Mouse (Mus musculus) lung, embryonic 15.5 days (tissue): ENCODE measurements around the gene Adra1b. TPM values are rescaled to one million over a fixed set of nuclear protein-coding genes. Genes with fewer than 3 reads are reported as not detected.
A peak's percentile ranks its signal among the peaks of the same experiment; 100 is the strongest.

ENCODE experiments used
- ATAC-seq: fragments of 200-750 bp; cut with Nextera tagmentation; 2 replicates; pipeline ENCODE4 v1.8.0; 2017; ENCODE audit warnings: moderate number of reproducible peaks, borderline replicate concordance; ENCODE audit not compliant: low FRiP score, low TSS enrichment; ENCODE audit errors: extremely low read depth
- H3K27ac ChIP-seq: fragments of 300-500 bp; sonication (generic); 2 replicates; pipeline ENCODE4 v1.5.1; 2015; ENCODE audit warnings: moderate library complexity, mild to moderate bottlenecking, inconsistent platforms
- H3K27me3 ChIP-seq: fragments of 300-500 bp; sonication (generic); 2 replicates; pipeline ENCODE4 v1.6.1; 2015; ENCODE audit warnings: inconsistent platforms
- H3K36me3 ChIP-seq: fragments of 300-500 bp; sonication (generic); 2 replicates; pipeline ENCODE4 v1.6.1; 2015; ENCODE audit warnings: inconsistent platforms
- H3K4me1 ChIP-seq: fragments of 300-500 bp; sonication (generic); 2 replicates; pipeline ENCODE4 v1.6.1; 2015; ENCODE audit warnings: inconsistent platforms
- H3K4me2 ChIP-seq: fragments of 300-500 bp; sonication (generic); 2 replicates; pipeline ENCODE4 v1.6.1; 2015; ENCODE audit warnings: inconsistent platforms, mild to moderate bottlenecking, moderate library complexity
- H3K4me3 ChIP-seq: fragments of 300-500 bp; sonication (generic); 2 replicates; pipeline ENCODE4 v1.5.1; 2015; ENCODE audit warnings: mild to moderate bottlenecking, inconsistent platforms
- H3K9ac ChIP-seq: fragments of 300-500 bp; sonication (generic); 2 replicates; pipeline ENCODE4 v1.6.1; 2015; ENCODE audit warnings: inconsistent platforms
- H3K9me3 ChIP-seq: fragments of 300-500 bp; sonication (generic); 2 replicates; pipeline ENCODE4 v1.6.1; 2016; ENCODE audit warnings: inconsistent platforms
- WGBS: fragments of 180-500 bp; shearing (Covaris S2); methylation state at CpG from one replicate; pipeline ENCODE4 v1.1.7; 2015; 5-methylcytosine and 5-hydroxymethylcytosine counted together
- polyA plus RNA-seq: library from polyadenylated mRNA; unstranded; fragments of >200 nt; fragmentation: Nextera tagmentation; extraction: Ambion mirVana; gene quantifications from 2 replicates; pipeline ENCODE4 v1.2.1, GENCODE M21; 2015

The Adra1b gene
- polyA plus RNA-seq, 1 experiment from 2014 or later, result 4.3 TPM

DNA sequence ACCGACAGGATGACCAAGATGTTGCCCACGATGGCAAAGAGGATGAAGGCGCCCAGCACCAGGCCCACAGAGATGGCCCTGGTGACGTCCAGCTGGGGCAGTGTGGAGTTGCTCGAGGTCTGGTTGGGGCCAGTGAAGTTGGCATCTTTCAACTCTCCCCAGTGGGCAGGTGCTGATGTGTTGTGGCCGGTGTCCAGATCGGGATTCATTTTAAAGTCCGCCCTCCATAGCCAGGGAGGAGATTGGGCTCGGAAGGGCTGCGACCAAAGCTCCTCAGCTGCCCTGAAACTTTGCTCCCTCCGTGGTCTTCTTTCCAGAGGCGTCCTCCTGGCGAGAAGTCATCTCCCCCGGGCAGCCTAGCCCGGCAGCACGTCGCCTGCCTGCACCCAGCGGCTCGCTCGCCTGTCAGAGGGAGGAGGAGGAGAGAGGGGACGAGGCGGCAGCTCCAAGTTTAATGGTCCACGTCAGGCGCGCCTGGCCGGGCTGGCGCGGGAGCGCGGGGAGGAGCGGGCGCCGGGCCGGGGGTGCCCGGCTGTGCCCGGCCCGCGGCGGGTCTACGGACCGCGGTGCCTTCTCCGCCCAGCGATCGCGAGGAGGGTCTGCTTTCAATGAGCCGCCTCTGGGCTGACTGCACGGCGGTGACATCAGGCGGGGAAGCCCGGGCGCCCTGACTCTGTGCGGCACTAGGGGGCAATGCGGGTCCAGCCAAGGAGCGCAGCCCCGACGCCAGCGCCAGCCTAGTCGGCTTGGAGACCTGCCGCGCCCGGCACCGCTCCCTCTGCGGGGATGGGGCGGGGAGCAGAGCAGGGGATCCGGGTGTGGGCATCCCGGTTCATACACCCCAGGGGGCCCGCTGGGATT, 64.9 kb downstream of the Adra1b start:
- H3K4me2 ChIP-seq, result peak overlapping the region; percentile 82
- H3K27ac ChIP-seq, result no peak overlapping the region
- H3K36me3 ChIP-seq, result no peaks in the 10 kb centered on the region
- peak; percentile 92 for ATAC-seq
- 0 out of 2 replicates have a peak, but pooled peaks cover 11% of the 10 kb centered on the region for H3K4me1 ChIP-seq
- peak overlapping the region; percentile 55 for H3K4me3 ChIP-seq
- peaks cover 25% of the 10 kb centered on the region for H3K27me3 ChIP-seq
- no peaks in the 10 kb centered on the region for H3K9me3 ChIP-seq
- peak overlapping the region; percentile 45 for H3K9ac ChIP-seq
- WGBS, result 5% methylated on average over 65 of the region's 68 CpGs

DNA sequence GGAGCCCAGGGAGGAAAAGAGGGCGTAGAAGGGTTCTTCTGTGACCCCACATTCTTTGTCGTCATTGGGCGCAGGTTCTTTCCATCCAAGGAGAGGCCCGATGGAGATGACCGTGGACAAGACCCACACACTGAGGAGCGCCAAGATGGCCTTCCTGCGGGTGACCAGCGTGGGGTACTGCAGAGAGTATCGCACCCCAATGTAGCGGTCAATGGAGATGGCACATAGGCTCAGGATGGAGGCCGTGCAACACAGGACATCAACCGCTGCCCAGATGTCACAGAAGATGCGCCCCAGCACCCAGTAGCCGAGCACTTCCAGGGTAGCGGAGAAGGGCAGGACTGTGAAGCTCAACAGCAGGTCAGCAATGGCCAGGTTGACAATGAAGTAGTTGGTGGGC, 65.6 kb downstream of the Adra1b start:
- Histone ChIP-seq H3K4me3 (peak overlapping the region; percentile 55), H3K27ac (no peak overlapping the region), H3K9ac (no peak overlapping the region), H3K27me3 (peaks cover 25% of the 10 kb centered on the region), H3K9me3 (no peaks in the 10 kb centered on the region), H3K4me2 (peak overlapping the region; percentile 82), H3K36me3 (no peaks in the 10 kb centered on the region), H3K4me1 (0 out of 2 replicates have a peak, but pooled peaks cover 11% of the 10 kb centered on the region)
- 0 out of 2 replicates have a peak, but pooled peaks have one; percentile 5 for ATAC-seq
- WGBS, result 93% methylated on average over 15 of the region's 15 CpGs

DNA sequence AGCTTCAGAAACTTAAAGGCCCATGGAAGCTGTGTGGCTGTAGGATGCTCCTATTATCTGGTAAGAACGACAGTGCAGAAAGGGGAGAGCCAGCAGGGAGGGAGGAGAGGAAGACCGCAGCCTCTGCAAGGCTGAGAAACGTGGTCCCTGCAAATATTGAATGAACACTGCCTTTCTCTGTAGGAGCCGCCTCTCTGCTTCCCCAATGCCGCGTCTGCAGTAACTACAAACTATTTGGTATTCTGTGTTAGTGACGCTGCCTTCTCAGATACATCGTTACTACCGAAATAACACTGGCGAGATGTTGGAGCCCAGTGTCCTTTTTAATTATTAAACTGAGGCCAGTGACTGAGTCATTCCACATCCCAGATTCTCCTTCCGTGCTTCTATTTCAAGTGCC, 66.5 kb downstream of the Adra1b start:
- WGBS, result 30% methylated on average over 11 of the region's 11 CpGs
- peaks cover 25% of the 10 kb centered on the region for H3K27me3 ChIP-seq
- H3K9me3 ChIP-seq, result no peaks in the 10 kb centered on the region
- peak overlapping the region; percentile 82 for H3K4me2 ChIP-seq
- no peaks in the 10 kb centered on the region for H3K36me3 ChIP-seq
- no peak overlapping the region for H3K27ac ChIP-seq
- peak overlapping the region; percentile 23 for H3K4me3 ChIP-seq
- ATAC-seq, result no peak
- H3K9ac ChIP-seq, result no peak overlapping the region
- H3K4me1 ChIP-seq, result 0 out of 2 replicates have a peak, but pooled peaks cover 11% of the 10 kb centered on the region

DNA sequence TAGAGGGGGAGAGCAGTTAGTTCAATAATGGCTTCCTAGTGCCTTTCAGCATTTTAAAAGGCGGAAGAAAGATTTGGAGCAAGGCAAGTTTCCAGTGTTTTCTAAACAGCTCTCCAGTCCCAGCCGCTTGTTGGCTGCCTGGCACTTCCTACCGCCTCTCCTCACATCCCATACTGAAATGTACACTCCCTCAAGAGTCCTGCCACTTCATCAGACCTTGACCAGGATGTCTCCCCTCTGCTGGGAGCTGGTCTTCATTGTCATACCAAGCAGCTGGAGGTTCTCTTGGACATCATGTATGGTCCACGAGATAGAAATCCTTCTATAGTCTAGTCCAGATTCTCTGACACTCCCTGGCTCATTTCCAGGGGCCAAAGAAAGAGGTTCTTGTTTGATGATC, 69.5 kb downstream of the Adra1b start:
- Histone ChIP-seq H3K4me3 (no peak overlapping the region), H3K4me1 (0 out of 2 replicates have a peak, but pooled peaks cover 11% of the 10 kb centered on the region), H3K9ac (no peak overlapping the region), H3K9me3 (no peaks in the 10 kb centered on the region), H3K36me3 (no peaks in the 10 kb centered on the region), H3K4me2 (no peak overlapping the region), H3K27me3 (peaks cover 14% of the 10 kb centered on the region), H3K27ac (no peak overlapping the region)
- WGBS, result 39% methylated on average over 4 of the region's 4 CpGs
- peak; percentile 32; the same call in 1 of the 2 replicates for ATAC-seq

DNA sequence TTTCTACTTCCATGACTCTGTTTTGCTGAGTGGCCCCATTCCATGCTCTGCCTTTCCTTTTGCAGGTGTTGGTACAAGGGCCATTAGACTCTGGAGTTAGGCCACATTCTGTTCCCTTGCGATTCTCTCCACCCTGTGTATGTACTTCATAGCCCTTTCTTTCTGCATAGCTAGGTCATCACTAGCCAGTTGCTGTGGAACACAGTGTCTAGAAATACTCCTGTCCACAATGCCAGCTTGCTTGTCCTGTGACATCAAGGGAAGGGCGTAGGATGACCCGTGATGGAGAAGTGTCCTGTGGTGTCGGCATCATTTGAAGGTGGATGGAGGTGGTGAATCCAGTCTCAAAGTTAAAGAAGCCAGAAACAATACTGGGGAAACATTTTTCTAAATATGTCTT, 74.2 kb downstream of the Adra1b start:
- no peak for ATAC-seq
- Histone ChIP-seq H3K4me2 (no peak overlapping the region), H3K9ac (no peak overlapping the region), H3K4me3 (no peak overlapping the region), H3K9me3 (no peaks in the 10 kb centered on the region), H3K27me3 (no peaks in the 10 kb centered on the region), H3K36me3 (no peaks in the 10 kb centered on the region), H3K27ac (no peak overlapping the region), H3K4me1 (peaks cover 2% of the 10 kb centered on the region; the same call in 1 of the 2 replicates)
- 92% methylated on average over 4 of the region's 4 CpGs for WGBS

DNA sequence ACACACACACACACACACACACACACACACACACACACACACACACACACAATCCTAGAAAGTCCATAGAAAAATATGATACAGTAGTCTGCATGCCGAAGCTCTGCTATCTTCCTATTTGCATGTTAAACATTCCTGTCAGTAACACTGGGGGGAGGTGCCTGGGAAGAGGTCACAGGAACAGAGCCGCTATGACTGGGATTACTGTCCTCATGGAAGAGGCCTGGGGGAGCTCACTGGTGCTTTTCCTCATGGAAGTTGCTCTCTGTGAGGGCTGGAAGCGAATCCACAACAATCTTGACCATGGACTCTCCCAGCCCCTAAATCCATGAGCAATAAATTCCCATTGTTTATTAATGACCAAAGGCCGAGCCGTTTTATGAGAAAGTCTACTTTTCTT, 77.7 kb downstream of the Adra1b start:
- ATAC-seq, result no peak
- H3K4me1 ChIP-seq, result peaks cover 4% of the 10 kb centered on the region; the same call in 1 of the 2 replicates
- H3K27ac ChIP-seq, result no peak overlapping the region
- H3K4me3 ChIP-seq, result no peak overlapping the region
- no peak overlapping the region for H3K9ac ChIP-seq
- no peaks in the 10 kb centered on the region for H3K36me3 ChIP-seq
- no peak overlapping the region for H3K4me2 ChIP-seq
- no peaks in the 10 kb centered on the region for H3K27me3 ChIP-seq
- H3K9me3 ChIP-seq, result no peaks in the 10 kb centered on the region
- WGBS, result 36% methylated on average over 5 of the region's 5 CpGs

DNA sequence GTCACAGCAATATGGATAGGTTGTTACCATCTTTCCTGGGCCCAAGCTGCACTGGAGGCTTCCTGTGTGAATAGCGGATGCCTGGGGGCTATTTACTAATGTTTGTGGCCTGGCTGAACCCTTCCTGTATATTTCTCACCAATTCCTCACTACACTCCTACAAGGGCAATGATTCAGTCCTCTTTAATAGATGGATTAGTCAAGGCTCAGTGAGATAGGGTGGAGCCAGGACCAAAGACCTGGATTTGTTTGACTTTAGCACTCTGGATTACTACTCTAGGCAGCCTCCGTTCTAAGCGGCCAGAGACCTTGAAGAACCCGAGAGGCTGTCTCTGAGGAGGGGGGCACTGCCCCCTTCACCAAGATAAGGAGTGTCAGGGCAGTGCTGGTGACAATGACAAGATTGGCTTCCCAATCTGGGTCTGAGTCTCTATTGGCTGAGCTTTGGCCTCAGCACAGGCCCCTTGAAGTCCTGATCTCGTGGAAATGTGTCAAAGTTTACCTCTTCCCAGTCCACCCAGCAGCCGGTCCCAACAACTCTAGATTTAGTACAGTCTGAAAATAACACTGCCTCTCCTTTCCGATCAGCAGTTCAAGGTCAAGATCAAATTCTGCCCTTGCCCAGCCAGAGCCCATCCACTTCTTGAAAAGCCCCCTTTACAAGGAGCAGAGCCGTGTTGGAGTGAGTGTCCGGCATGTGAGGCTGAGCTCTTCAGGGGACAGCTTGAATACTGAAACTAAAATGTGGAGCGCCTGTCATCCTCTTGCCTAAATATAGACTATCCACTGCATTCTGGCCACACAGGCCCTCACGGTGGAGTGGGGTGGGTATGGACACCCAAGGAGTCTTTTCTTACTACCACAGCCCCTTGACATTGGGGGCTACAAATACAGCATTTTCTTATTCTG, 80.2 kb downstream of the Adra1b start:
- H3K27me3 ChIP-seq, result no peaks in the 10 kb centered on the region
- no peak for ATAC-seq
- H3K27ac ChIP-seq, result no peak overlapping the region
- H3K4me1 ChIP-seq, result peaks cover 4% of the 10 kb centered on the region; the same call in 1 of the 2 replicates
- 48% methylated on average over 11 of the region's 11 CpGs for WGBS
- H3K9ac ChIP-seq, result no peak overlapping the region
- no peaks in the 10 kb centered on the region for H3K36me3 ChIP-seq
- no peak overlapping the region for H3K4me2 ChIP-seq
- H3K9me3 ChIP-seq, result no peaks in the 10 kb centered on the region
- no peak overlapping the region for H3K4me3 ChIP-seq

DNA sequence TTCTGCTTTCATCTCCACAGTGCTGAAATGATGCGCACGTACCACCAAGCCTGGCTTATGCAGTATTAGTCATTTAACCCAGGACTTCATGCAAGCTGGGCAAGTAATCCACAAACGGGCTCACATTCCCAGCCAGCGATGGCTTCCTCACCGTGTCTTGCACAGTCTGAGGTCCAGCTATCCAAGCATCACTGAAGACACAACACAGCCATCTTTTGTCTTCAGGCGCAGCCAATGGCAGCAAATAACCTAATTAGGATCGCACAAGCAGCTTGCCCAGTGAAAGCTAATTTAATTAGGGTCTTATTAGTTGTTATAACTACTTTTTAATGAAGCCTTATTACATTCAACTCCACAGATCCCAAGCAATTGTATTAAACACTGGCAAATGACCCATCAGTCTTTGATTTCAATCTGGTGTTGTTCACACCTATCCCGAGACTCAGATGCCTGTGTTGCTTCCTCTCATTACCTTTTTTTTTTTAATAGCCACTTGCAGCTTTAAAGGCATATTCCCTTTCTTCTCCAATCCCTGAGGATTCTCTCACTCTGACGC, 83.6 kb downstream of the Adra1b start:
- no peak overlapping the region for H3K4me3 ChIP-seq
- H3K4me2 ChIP-seq, result no peak overlapping the region
- no peak overlapping the region for H3K9ac ChIP-seq
- 71% methylated on average over 9 of the region's 9 CpGs for WGBS
- no peaks in the 10 kb centered on the region for H3K27me3 ChIP-seq
- H3K27ac ChIP-seq, result no peak overlapping the region
- peaks cover 4% of the 10 kb centered on the region; the same call in 1 of the 2 replicates for H3K4me1 ChIP-seq
- ATAC-seq, result no peak
- no peaks in the 10 kb centered on the region for H3K9me3 ChIP-seq
- no peaks in the 10 kb centered on the region for H3K36me3 ChIP-seq

DNA sequence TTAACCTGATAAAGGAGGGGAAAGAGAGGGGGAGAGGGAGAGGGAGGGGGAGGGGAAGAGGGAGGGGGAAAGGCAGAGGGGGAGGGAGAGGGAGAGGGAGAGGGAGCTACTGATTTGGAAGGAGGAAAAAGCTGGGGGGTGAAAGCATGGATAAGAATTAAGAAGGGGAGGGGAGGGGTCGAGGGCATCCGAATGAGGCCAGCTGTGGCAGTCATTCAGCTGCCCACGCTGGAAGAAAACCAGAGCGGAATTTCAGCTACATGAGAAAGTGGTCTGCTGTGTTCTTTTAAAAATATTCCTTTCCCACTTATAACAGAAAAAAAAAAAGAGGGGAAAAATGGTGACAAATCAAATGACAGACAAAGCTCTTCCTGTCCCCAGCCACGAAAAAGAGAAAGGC, 88.5 kb downstream of the Adra1b start:
- Histone ChIP-seq H3K4me1 (0 out of 2 replicates have a peak, but pooled peaks cover 2% of the 10 kb centered on the region), H3K27me3 (no peaks in the 10 kb centered on the region), H3K4me2 (no peak overlapping the region), H3K9ac (no peak overlapping the region), H3K27ac (no peak overlapping the region), H3K36me3 (no peaks in the 10 kb centered on the region), H3K9me3 (no peaks in the 10 kb centered on the region), H3K4me3 (no peak overlapping the region)
- 60% methylated on average over 5 of the region's 5 CpGs for WGBS
- ATAC-seq, result no peak

DNA sequence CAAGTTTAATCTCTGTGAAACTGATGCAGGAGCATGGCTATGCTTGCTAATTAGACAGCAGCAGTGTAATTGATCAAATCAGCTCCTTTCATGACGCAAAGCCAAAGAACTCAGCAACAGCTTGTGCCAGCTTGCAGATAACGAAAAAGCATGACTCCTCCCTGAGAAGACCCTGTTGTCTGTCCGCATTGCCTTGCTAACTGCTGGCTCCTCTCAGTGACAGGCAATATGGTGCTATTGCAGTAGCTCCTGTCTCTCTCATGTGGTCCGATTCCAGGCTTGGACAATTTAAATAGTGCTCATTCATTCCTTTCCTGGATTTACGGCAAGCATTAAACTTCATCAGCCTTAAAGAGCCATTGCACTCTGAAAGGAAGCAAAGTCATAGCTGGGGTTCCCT, 93.3 kb downstream of the Adra1b start:
- H3K4me1 ChIP-seq, result 0 out of 2 replicates have a peak, but pooled peaks cover 2% of the 10 kb centered on the region
- no peak for ATAC-seq
- 50% methylated on average over 5 of the region's 5 CpGs for WGBS

DNA sequence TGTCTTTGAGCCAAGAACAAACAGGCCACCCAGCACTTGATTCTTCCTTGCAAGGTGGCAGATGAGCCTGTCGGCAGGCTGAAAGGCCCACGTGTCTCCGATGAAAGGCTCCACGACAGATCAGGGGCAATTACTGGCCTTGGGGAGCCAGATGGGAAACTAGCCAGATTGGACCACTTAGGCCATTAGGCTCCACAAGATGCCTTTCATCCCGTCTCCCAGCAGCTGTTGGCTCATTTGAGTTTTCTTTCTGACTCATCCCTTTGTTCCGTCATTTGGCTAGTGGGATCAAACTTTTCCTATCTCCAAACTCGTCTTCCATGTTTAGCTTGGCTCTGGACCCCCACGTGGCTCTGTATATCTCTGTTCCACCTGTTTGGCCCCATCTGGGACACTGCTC, 105.0 kb downstream of the Adra1b start:
- H3K27ac ChIP-seq, result no peak overlapping the region
- H3K27me3 ChIP-seq, result no peaks in the 10 kb centered on the region
- WGBS, result 63% methylated on average over 8 of the region's 8 CpGs
- ATAC-seq, result no peak
- no peak overlapping the region for H3K4me2 ChIP-seq
- H3K9me3 ChIP-seq, result no peaks in the 10 kb centered on the region
- H3K9ac ChIP-seq, result no peak overlapping the region
- no peak overlapping the region for H3K4me3 ChIP-seq
- H3K4me1 ChIP-seq, result no peaks in the 10 kb centered on the region
- H3K36me3 ChIP-seq, result no peaks in the 10 kb centered on the region

More for the DNA sequence above, 93.3 kb downstream of the Adra1b start:
- Histone ChIP-seq H3K27ac (no peak overlapping the region), H3K4me3 (no peak overlapping the region), H3K36me3 (no peaks in the 10 kb centered on the region), H3K9me3 (no peaks in the 10 kb centered on the region), H3K9ac (no peak overlapping the region), H3K27me3 (no peaks in the 10 kb centered on the region), H3K4me2 (no peak overlapping the region)
